Mouse (Mus musculus) erythroblast, embryonic 14.5 days (primary cell): ENCODE measurements around the gene Ttll8.

Experiments
- GATA1 ChIP-seq: IDR thresholded peaks from 2 replicates; pipeline ENCODE4 v1.6.1; 2012; ENCODE audit warnings: low read length, inconsistent platforms, mixed read lengths
- TAL1 ChIP-seq: IDR thresholded peaks from 3 replicates; pipeline ENCODE4 v1.6.1; 2012; ENCODE audit warnings: low read length, inconsistent platforms, mixed read lengths

- TF ChIP-seq GATA1 (no peak), TAL1 (no peak)
Observed at GRCm38 (mm10) chr15:88982534-88983079, 28.4 kb upstream of the Ttll8 start, which contains the start of gene Mov10l1.
